Mouse (Mus musculus): ENCODE measurements around the gene Adk. TPM values are rescaled to one million over a fixed set of nuclear protein-coding genes. Genes with fewer than 3 reads are reported as not detected.

Gene Adk
- polyA plus RNA-seq, 2 experiments from 2014 or later = 125 to 151 TPM

DNA sequence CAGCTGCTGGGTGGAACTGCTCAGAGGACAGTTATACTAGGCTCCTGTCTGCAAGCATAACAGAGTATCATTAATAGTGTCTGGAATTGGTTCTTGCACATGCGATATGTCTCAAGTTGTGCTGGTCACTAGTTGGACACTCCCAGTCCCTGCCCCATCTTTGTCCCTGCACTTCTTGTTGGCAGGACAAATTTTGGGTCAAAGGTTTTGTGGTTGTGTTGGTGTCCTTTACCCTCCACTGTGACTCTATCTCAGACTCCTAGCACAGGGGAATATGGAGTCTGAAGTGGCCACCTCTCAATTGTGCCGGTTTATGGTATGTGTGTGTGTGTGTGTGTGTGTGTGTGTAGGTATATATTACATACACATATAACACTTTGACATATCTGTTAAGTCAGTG lies 225.9 kb downstream of the Adk start:
- no peak for ATAC-seq

DNA sequence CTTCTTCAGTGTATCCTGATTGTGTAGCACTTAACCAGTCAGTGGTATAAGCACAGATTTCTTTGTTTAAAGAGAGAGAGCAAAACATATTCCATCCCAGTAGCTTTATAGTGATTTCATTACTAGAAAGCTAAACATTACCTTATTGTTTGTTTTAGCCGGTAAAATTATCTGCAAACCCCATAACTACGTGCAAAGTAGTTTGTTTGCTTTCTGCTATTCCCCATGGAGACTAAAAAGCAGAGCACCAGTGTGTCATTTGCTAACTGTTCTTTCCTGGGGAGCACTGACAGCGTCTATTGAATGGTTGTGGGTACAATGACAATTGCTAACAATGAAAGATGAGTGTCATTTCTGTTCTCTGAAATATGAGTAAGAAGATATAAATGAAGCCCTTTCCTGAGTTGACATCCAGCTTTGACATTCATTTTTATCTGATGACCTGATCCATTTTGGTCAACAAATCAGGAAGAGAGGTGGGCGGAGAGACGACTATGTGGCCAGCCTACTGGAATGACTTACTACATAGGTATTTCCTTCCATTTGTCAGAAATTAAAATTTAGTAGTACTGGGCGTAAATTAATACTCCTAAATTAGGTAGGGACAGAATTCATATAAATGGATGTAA lies 226.6 kb downstream of the Adk start:
- ATAC-seq = no peak

DNA sequence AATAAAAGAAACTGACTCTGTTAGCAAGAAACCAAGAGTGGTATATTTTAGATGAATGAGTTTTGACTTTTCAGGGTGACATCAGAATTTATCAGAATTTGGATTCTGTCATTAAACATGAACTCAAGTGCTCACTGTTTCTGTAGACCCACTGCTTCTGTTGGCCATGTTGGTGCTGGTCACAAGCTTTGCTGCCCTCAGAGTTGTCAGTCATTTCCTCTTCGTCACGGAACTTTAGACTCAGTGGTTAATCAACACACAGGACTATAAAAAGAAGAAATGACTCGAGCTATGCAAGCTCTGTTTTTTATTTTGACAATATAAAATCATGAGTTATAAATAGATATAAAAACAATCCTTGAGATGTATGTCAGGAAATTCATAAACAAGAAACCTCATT lies 228.1 kb downstream of the Adk start:
- no peak for ATAC-seq

DNA sequence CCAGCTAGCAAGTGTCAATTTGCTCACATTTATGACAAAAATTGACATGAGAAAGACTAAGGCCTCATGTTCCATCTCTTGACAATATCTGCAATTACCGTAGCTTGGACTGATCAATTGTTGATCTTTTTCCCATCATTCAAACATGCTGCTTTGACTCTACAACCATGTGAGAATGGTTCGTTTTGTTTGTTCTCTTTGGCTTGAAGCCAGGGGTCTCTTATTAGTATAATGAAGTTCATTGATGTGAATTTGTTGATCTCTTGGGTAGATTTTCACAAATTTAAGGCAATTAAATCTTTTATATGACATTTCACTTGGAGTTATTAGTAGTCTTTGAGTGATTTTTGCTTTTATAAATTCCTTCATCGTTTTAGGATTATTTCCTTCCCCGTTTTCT lies 229.1 kb downstream of the Adk start:
- ATAC-seq = no peak

DNA sequence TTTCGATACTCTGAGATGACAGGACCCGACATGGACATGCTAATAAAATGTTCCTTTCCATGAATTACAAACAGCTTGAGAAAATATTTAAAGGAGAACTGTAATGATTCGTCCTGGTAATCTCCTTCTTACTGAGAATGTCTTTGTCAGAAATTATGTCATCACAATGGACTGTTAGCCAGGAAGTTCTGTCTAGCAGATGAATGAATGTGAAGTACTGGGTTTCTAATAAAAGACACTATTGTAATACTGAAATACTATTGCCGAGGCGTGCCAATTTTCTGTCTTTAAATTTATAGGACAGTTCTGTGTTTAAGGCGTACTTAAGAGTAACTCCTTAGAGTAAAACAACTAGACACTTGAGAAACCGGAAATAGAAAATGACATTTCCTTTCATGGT lies 231.7 kb downstream of the Adk start:
- no peak for ATAC-seq

DNA sequence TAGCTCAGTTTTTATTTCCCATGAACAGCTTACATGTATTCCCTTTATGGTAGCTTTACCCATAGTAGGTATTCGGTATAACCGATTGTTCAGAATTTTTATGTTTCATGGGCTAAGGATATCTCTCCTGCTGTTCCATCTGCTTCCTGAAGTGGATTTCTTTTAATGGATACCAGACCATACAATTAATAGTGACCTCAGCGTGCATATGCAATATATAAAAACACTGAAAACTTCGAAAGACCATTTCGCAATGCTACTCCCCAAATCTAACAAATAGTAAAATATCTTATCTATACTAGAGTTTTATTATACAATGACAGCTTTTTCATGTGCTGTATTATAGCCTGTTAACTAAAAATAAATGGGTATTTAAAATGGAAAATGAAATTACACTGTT lies 232.5 kb downstream of the Adk start:
- ATAC-seq = no peak

DNA sequence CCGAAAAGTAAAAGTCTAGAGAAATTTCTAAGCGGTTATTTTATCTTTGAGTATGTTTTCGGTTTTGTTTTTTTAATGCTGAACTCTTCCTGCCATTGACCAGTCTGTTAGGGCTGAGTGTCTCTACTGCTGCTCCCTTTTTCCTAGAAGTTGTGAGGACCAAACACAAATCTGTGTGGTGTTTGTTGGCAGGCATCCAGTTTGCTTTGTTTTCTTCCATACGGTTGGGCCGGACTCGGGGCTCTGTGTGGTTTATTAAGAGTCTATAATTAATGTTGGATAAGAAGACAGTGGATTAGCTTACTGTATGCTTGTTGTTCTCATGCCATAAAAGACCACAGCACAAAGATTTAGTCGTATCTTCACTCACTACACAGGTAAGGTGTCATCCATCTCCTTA lies 233.9 kb downstream of the Adk start:
- ATAC-seq = no peak

DNA sequence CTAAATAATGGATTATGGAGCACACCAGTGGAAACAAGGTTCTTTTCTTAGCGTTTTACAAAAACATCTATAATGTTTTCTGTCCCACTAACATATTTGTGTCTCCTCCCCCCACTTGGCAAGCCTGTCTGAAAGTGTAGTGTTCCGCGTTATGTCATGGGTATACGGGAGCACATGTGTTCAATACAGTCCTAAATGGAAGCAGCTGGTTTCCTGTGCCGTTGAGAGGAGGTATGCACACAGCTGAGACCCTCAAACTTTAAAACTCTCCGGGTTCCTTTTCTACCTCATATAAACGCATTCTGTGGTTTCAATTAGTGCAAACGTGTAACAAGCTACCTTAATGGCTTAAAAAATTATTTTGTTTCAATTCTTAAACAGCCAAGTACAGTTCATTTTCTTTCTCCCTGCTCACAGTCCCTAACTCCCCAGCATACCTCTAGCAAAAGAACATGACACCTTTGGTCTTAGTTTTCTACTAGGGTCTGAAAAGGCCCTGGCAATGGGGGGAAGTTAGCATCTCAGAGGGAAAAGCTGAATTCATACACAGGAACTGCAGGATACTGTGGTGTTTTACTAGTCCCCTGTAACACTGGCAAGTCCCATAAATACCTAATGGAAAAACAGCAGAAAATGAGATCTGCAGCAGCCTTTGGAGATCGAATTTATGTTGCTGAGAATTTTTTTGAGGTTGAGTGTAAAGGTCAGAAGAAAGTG lies 235.5 kb downstream of the Adk start:
- ATAC-seq = peak; percentile 46

DNA sequence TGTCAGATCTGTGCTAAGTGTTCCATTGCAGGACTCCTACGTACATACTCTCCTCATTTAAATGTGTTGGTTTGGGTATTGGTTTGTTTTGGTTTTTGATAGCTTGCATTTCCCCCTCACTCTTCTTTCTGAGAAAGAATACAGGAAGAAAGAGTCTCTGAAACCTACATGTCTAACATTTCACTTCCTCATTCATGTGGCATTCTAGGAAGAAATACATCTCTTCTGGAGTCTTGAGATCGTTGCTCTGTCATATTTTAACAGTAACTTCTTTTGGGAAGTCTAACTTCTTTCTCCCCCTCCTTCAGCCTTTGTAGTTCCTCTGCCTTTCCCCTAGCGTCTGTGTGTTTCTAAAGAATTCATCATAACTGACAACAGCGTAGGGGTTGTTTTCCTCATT lies 247.4 kb downstream of the Adk start:
- no peak for ATAC-seq

DNA sequence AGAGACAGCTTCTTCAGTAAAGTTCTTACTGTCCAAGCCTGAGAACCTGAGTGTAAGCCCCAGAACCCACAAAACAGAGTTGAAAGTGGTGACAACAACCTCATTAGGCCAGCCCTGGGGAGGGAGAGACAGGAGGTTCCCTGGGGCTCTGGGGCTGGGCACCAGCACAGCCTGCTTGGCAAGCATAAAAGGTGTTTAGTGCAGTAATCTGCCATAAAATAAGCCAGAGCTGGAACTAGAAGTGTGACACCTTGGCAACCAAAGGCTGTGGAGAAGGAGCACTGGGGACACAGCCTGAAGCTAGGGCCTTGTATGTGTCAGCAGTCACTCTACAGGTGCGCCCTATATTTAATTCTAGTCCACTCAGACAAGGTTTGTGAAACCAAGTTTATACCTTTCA lies 252.4 kb downstream of the Adk start:
- no peak for ATAC-seq

DNA sequence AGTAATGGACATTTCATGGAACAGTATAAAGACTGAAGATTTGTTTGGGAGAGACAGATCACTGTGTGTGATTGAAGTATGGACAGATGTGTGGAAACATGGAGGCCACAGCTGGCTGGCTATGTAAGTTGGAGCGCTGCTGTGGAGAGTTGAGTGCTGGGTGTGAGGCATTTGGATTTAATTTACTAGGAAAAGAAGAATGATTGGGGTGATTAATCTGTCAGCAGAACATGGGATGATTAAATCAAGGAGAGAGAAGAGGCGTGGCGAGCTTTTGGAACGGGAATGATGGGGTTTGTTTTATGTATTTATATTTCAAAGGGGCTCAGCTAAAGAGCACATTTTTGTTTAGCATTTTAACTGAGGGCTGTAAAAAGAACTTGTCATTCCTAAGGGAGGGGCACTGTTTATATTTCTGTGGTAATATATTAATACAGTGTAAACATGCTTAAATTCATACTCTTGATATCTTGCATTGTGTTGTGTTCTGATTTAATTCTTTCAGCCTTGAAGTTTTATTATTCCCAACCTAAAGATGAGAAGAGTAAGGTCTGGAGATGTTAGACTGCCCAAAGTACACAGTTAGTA lies 256.1 kb downstream of the Adk start:
- ATAC-seq = no peak

DNA sequence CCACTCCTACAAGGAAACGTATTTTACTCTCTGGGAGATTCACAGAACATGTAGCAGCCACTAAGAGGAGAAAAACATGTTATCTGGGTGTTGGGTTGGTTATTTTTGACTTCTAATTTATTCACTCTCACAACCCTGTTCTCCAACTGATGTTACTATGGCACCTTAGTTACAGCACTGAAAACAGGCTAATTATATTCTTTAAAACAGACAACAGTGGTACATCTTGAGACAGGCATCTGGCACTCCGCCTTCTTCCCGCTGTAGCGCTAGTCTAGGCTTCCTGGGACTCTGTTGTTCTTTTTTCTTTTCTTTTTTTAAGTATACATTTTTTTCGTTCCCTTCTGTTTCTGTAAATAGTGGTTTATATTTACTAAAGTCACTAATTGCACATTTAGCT lies 258.2 kb downstream of the Adk start:
- ATAC-seq = no peak

DNA sequence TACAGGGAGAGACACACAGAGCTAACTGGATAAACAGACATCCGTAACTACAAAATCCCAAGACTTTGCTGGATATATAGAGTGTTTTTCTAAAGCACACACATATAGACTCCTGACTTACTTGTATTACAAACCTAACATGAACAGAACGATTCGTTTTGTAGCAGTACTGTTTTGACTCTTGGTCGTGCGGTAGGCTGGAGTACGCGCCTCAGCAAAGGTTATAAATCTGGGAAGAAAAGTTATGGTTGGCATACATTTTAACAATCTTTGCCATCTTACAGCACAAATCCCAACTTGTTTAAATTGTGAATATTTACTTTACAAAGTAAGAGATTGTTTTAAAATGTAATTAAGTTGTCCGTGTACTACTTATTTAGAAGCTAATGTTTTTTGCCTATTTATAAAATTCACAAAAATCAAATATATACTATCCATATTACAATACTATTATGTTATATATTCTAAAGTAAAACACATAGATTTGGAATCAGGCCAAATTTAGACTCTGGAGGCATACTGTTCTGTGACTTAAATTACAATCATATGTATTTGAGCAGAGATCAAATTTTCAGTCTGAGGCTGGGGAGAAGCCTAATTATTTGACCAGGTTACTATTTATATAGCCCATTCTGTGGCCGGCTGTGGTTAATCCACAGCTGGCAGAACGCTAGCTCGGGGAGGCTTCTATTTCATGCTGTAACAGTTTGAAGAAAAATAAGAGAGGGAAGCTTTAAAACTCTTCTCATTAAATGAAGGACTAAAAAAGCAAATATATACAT lies 261.4 kb downstream of the Adk start:
- ATAC-seq = no peak

DNA sequence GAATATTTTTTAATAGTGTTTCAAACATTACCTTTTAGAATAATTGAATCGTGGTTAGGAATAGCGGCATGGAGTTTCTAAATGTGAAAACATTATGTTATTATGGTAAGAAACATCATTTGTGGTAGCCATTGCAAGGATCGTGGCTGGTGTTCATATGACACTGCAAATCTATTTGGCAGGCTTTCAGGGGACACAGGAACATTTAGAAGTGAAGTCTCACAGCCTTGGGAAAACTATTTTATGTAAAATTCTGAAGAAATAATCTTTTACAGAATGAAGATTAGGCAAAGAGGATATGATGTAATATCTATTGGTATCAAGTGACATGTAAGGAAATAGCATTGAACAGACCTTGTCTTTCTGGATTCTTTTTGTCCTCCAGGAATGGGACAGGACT lies 262.1 kb downstream of the Adk start:
- no peak for ATAC-seq

DNA sequence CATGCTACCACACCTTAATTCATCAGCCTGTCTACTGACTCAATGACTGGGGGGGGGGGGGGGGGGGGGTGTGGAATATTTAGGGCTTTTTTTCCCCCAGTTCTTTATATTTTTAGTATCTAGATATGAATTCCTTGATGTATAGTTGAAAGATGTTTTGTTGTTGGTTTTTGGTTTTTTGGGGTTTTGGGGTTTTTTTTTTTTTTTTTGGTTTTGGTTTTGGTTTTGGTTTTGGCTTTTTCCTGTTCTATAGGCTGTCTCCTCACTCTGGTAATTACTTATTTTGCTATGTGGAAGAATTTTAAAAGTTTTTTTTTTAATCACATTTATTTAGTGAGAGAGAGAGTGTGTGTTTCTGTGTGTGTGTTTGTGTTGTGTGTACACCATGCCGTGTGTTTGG lies 282.5 kb downstream of the Adk start:
- peak; percentile 40 for ATAC-seq

DNA sequence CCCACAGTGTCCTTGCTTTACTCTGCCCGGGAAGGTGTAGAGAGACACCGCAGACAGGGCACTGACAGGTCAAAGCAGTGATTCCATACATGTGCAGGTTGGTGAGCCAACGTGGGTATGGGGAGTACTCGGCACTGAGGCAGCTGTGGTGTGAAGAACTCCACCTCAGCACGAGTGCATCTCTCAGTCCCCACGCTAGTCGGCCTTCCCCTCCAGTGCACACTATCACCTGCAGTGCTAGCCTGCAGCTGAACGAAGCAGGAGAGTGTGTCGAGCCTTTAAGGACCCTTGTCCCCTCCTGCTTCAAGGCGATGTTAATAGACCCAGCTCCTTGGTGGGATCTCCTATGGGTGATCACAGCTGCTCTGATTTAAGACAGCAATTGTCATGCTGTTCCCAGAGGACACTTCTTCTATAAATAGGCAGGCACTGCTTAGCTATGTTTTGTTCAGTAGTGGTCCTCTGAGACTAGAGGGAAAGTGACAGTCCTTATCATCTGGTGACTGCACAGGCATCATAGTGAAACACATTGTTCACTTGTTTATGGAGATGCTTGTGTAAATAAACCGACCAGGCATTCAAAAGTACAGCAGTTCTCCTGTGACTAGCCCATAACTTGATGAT lies 283.4 kb downstream of the Adk start:
- ATAC-seq = no peak

DNA sequence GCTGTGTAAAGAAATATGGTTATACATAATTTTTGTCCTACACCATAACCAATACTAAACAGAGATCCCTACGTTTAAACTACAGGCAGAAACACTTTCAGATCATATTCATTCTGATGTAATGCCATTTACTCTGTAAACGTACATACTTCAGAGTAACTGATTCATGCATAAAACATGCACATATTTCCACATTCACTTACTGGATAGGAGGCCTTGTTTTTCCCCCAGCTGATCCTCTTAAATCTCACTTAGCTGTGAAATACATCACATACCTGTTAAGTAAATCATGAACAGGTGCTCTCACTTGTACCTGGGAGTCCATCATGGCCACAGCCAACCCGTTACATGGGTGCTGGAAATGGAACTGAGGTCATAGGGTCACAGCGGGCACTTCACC lies 285.6 kb downstream of the Adk start:
- ATAC-seq = no peak

DNA sequence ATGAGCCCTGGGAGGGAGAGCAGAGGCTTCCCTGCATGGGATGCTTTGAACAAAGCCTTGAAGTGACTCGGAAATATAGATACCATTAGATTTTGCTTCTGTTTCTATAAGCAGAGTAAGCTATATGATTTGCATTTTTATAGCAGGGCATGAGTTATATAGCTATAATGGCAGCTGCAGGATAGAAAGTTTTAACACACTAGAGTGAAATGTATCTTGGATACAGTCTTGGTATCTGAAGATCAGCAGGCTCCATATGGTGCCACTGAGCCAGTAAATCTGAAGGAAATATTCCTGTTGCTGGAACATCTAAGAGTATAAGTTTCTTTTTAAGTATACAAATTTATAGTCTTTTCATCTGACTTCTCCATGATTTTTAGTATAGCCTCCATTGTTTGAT lies 288.8 kb downstream of the Adk start:
- no peak for ATAC-seq

DNA sequence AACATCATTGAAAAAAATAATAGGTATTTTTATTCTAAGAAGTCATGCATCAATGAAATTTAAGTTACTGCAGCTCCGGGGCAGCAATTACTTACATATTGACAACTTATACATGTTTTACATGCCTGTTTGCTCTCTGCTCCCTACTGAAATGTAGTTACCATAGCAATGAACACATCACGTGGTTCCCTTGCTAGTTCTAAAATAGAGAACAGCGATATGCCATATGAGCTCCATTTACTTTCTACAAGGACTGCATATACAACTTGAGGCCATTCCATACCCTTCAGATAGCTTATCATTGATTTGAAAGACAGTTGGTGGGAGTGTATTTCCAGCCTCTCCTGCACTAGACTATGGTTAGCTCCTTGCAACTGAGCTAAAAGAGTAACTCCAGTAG lies 290.6 kb downstream of the Adk start:
- no peak for ATAC-seq

DNA sequence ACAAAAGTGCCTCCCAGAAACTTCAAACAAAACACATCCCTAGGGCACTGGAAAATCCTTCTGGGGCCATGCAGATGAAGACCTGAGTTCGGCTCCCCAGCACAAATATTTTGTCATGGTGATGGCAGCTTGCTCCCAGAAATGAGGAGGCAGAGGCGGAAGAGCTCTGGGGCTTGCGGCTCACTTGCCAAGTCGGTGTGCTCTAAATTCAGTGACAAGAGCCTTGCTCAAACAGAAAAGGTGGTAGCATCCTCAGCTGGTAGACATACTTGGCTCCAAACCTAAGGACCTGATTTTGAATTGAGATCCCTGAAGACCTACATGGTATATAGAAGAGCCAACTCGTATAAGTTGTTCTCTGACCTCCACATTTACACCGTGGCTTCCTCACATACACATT lies 292.5 kb downstream of the Adk start:
- ATAC-seq = no peak

DNA sequence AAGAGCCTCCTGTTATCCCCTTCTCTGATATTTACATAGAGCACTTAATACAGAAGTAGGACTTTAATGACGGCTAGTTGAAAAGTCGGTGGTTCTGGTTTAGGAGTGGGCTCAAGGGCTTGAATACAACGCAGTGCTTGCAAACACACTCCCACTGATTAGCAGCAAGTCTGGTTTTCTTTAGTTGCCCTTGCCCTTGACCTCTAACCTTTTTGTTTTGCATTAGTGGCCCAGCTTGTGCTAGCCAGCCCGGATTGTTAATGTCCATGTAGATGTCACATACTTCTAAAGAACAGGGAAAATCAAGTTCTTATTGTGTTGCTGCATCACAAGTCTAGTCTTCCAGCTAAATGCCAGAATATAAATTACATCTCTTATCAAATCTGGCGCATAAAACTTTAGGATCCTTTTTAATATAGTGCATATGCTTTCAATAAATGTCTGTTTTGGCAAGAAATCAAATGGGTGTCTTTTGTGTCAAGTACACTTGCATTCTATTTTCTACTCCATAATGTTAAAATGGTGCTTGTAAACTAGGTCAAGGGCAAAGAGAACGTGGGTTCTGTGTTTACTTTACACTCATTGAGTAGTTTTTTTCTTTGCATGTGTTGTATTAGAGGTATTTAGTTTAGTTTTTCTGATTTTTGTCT lies 296.4 kb downstream of the Adk start:
- ATAC-seq = no peak

DNA sequence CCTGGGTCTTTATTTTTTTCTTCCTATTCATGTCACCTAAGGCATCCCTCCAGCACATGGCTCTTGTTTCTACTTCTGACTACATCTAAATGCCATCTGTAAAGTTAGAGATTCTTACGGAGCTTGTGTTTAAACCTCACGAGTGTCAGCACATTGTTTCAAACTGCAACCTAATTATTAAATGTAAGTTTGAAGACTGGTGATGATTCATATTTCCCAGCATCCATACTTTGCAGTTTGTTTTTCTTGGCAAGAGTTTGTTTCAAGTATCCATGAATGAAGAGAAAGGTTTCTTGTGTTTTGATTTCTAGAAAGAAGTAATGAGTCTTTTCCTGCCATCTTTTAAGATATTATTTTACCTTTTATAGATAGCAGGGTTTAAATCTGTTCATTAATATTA lies 299.3 kb downstream of the Adk start:
- ATAC-seq = no peak

DNA sequence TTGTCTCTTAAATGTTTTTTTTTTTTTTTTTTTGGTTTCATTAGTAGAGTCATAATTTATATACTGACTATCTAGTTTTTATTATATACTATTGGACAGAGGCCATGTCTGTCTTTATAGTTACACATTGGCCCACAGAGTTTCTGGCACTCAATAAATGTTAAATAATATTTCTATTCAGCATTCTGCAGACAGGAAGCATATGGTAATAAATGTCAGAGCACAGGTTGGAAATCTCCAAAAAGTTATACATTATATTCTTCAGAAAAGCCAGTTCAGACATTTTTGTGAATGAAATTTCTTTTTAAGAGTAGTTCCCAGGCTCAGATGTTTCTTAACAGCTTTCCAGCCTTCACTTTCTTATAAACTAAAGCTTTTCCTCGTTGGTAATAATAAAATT lies 303.9 kb downstream of the Adk start:
- no peak for ATAC-seq

Data from activated CD4-positive, CD25-positive, alpha-beta regulatory T cell, adult 4 months (primary cell).